Mouse (Mus musculus): ENCODE data around the gene Rexo4.

- TF ChIP-seq CTCF (IDR thresholded peaks at IDR 0.05; ENCODE audit: extremely low read depth, insufficient read depth, insufficient read length, insufficient replicate concordance), result no peak
- TF ChIP-seq POLR2A (IDR thresholded peaks at IDR 0.05; ENCODE audit: low read depth, low read length), result no peak
These were observed 20.5 kb upstream of the Rexo4 start for GRCm38 (mm10) chr2:26984640-26985039.

Data from spleen, adult 2 months (tissue).